Mouse (Mus musculus) frontal cortex, postnatal 25 days (tissue): ENCODE measurements around the gene Pfn1.

ENCODE experiments used
- DNase-seq, 2 experiments: peaks; one replicate each; pipeline ENCODE4 v3.0.0; 2022; ENCODE audit warnings: low spot score in 2 of 2

The Pfn1 gene

GRCm38 (mm10) chr11:70654198-70654922 lies at the start of gene Pfn1:
Pfn1 (minus strand) TSS chr11:70654644.
- DNase-seq, result peak; percentile 44 to 47

- DNase-seq, result no peak
Measured at GRCm38 (mm10) chr11:70702781-70703180, 48.3 kb upstream of the Pfn1 start.

DNA sequence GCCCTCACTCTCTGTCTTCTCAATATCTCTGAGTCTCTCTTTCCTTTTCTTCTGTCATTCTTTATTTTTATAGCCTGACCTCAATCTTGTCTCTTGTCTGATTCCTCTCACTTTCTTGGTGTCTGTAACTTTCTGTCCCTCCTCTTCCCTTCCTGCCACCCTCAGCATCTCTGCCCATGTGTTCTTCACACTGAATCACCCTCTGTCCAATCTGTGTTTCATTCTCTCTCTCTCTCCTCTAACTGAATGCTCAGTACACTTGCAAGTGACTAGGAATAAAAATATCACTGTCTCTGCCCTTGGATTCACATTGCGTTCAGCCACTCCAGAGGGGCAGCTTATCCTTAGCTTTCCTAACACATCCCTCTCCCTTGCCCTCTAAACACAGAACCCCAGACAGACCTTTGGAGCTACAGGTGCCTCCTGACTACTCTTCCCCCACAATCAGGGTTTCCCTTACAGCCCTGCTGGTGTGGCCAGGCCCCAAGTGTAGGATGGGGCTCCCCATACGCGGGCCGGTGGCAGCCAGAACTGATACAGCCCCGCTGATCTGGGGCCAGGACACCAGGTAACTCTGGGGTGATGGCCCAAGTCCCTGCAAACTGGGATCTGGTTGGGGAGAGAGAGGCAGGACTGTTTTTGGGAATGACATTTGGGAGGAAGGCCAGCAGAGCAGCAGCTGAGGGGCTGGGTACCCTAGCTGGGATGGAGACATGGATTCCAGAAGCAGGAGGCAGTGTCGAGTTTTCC lies 47.7 kb upstream of the Pfn1 start:
- DNase-seq, result no peak

DNA sequence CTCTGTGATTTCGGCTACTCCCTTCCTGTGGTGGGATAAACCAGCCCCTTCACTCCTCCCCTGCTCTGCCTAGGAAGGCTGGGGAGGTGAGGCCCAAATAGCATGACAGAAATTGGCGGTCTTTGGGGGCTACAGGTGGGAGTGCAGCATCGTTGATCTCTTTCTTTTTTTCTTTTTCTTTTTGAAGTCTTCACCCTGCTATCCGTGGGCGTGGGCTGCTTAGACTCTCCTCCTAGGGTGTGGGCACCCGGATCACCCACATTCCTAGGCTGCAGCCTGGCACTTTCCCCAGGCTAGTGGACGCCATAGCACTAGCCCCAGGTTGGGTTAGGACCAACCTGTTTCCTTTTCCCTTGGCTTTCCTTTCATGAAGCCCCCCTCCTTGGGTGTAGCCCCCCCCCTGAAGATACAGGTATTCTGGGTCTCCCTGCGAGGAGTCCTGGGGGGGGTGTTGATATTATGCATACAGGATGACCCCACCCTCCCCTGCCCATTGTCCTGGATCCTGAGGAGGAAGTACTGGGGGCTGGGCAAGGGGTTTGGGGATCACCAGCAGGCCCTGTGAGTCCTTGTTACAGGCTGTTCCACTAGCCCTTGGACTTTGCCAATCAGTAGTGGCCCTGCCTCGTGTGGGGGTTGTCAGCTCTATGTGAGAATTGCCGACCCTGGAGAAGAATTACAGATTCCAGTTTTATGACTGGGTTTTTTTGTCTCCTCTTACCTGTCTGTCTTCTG lies 46.9 kb upstream of the Pfn1 start:
- DNase-seq, result no peak

- DNase-seq, result peak; percentile 32 to 42
Measured at GRCm38 (mm10) chr11:70700613-70701012, 46.2 kb upstream of the Pfn1 start.

DNA sequence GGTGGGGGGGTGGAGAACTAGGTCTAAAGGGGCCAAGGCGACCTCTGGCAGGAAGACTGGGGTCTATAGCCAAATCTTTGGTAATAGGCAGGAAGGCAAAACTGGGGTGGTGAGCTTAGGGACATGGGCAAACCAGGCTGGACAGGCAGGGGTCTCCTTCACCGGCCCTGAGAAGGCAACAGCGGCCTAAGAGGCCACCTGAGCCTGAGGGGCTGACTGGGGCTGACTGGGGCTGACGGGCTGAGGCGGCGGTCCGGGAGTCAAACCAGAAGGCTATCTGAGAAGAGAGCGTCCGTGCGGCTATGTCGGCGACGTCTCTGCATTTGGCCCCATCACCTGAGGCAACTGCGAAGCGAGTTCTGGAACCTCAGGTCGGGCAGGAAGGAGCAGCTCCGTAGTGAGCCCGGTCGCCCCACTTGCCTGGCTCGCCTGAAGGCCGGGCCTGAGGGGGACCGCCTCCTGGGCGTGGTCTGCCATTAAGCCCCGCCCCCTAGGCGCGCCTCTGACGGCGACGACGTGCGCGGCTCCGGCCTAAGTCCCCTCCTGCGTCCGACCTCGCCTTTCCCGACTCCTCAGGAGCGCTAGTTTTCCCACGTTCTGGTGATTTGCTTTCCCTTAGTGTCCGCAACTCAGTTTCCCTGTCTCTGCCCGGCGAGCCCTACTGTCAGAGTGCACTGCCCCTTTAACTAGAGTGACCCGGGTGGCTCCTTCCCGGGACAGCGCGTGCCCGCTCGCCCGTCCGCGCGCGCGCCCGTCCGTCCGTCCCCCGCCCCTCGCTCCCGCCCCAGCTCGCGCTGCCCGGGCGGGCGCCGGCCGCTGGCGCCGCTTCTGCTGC lies 45.5 kb upstream of the Pfn1 start, which contains the start of the genes Inca1 and Kif1c:
Inca1 (minus strand) TSS at position 434 of the 835 bp plus-strand sequence.
Kif1c (plus strand) TSS at position 827 of the 835 bp plus-strand sequence.
- DNase-seq, result peak; percentile 92 to 95

DNA sequence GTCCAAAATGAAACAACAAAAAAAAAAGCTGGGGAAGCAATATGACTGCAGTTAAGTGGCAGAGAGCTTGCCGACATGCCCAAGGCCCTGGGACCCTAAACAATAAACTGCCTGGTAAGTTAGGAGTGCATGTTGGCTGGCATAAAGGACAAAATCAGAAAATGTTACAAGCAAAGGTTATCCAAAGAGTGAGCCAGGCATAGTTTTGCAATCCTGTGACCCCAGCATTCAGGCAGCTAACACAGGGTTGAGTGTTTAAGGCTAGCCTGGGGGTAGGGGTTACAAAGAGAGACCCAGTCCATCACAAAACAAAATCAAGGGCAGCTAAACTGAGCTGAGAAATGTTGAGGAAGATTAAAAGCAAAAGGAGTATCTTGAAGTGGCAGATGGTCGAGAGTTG lies 44.6 kb upstream of the Pfn1 start:
- DNase-seq, result no peak

DNA sequence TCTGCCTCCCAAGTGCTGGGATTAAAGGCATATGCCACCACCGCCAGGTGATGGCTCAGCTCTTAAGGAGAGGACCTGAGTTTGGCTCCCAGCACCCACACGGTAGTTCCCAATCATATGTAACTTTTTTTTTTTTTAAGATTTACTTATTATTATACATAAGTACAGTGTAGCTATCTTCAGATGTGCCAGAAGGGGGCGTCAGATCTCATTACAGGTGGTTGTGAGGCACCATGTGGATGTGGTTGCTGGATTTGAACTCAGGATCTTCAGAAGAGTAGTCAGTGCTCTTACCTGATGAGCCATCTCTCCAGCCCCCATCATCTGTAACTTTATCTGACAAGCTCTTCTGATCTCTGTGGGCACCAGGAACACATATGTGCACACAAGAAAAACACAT lies 42.9 kb upstream of the Pfn1 start:
- DNase-seq, result no peak

DNA sequence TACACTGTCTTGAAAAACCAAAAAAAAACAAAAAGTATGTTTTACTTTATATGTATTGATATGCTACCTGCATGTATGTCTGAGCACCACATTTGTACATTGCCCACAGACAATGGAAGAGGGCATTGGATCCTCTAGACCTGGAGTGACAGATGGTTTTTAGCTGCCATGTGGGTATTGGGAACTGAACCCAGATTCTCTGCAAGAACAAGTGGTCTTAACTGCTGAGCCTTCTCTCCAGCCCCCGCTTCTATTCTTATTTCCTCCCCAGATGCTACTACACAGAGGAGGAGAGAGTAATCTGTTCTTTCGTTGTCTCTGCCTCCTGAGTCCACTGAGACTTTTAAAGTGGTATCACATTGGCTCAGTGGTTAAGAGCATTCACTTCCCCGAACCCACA lies 39.1 kb upstream of the Pfn1 start:
- no peak for DNase-seq

- DNase-seq, result no peak
Measured at GRCm38 (mm10) chr11:70689578-70689977, 35.1 kb upstream of the Pfn1 start.

- DNase-seq, result no peak
Measured at GRCm38 (mm10) chr11:70688372-70688771, 33.9 kb upstream of the Pfn1 start.

- peak; percentile 74 to 84 for DNase-seq
Measured at GRCm38 (mm10) chr11:70687601-70688199, 33.3 kb upstream of the Pfn1 start, which contains the start of gene Camta2. Camta2 (minus strand) TSS chr11:70688105.

- peak in 1 of 2 experiments; percentile 51 for DNase-seq
Measured at GRCm38 (mm10) chr11:70686901-70687566, 32.6 kb upstream of the Pfn1 start.

- no peak for DNase-seq
Measured at GRCm38 (mm10) chr11:70683640-70684039, 29.2 kb upstream of the Pfn1 start.

GRCm38 (mm10) chr11:70681897-70682581 lies 27.6 kb upstream of the Pfn1 start:
- no peak for DNase-seq

- no peak for DNase-seq
Measured at GRCm38 (mm10) chr11:70681170-70681569, 26.7 kb upstream of the Pfn1 start.

DNA sequence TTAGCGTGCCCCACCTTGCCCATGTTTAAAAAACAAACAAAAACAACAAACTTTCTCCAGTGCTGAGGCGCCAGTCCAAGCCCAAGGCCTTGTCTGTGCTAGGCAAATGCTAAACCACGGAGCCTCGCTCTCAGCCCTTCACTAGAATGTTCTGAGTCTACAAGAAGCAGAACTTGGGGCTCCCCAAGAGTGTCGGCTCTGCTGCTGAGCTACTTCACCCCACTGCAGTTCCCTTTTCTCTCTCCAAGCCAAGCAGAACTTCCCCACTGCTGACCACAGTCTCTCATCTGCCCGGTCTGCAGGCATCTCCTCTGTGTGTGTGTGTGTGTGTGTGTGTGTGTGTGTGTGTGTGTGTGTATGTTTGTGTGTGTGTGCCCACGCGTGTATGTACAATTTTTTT lies 25.4 kb upstream of the Pfn1 start:
- no peak for DNase-seq

DNA sequence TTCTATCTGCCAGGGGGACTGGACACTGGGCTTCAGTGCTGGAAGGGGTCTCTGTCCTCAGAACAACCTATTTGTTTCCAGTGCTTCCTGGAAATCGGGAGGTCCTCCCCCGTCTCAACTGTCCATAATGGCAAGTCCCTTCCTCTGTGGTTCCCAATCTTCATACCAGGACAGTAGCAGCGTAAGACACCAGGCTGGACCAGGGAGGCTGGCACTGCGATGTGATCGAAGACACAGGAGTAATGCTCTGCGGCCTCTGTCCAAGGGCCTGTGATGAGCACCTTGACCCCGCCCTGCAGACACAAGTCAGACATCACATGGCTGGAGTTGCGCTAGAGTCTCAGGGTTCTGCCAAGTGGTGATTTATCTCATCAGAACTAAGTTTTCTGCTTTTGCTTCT lies 24.9 kb upstream of the Pfn1 start:
- DNase-seq, result no peak

- DNase-seq, result no peak
Measured at GRCm38 (mm10) chr11:70678576-70678975, 24.1 kb upstream of the Pfn1 start.

GRCm38 (mm10) chr11:70678092-70678491 lies 23.6 kb upstream of the Pfn1 start:
- DNase-seq, result no peak
